Mouse (Mus musculus): ENCODE results near the gene Celf2. TPM values are rescaled to one million over a fixed set of nuclear protein-coding genes. Genes with fewer than 3 reads are reported as not detected.

Gene Celf2
- total and polyA plus RNA-seq, 2 experiments from 2014 or later = 185 to 205 TPM

DNA sequence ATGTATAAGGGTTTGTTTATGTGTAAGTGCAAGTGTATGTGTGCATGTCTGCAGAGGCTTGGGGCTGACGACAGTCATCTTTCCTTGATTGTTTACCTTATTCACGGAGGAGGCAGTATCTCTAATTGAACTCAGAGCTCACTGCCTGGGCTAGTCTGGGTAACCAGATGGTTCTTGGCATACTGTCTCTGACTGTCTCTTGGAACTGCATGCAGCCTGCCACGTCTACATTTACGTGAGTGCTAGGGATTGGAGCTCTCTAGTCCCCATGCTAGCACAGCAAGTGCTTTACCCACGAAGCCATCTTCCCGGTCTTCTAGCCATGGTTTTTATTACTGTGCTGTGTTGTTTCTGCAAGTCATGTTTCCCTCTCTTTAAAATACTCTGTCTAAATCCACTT is 855.6 kb downstream of the Celf2 start:
- Histone ChIP-seq H3K27me3 (ENCODE audit: insufficient read depth, low read length) (no peaks in the 10 kb centered on the region), H3K36me3 (ENCODE audit: insufficient read depth) (peaks cover 3% of the 10 kb centered on the region; the same call in 1 of the 2 replicates), H3K9me3 (ENCODE audit: low read length) (no peaks in the 10 kb centered on the region), H3K4me3 (ENCODE audit: low read depth, low read length) (no peak overlapping the region), H3K4me1 (ENCODE audit: insufficient read depth) (peaks cover 8% of the 10 kb centered on the region; the same call in 1 of the 2 replicates), H3K4me2 (ENCODE audit: low read depth) (no peak overlapping the region), H3K27ac (ENCODE audit: low read depth, low read length) (no peak overlapping the region), H3K9ac (no peak overlapping the region)
- TF ChIP-seq CTCF (IDR thresholded peaks at IDR 0.05; ENCODE audit: low read depth) = no peak
- DNase-seq = peak; percentile 61
- peak; percentile 78 for ATAC-seq
- 49% methylated on average over 6 of the region's 6 CpGs for WGBS

DNA sequence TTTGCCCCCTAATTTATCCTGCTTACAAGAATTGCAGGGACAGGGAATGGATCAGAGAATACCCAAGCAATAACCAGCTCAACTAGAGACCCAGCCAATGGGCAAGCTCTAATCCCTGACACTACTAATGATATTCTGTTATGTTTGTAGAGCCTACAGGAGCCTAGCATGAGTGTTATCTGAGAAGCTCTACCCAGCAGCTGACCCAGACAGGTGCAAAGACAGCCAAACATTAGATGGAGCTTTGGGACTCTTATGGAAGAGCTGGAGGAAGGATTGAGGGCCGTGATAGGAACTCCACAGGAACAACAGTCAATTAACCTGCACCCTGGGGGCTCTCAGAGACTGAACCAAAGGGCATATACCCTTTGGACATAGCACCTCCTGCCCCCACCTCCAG is 857.7 kb downstream of the Celf2 start:
- TF ChIP-seq CTCF (IDR thresholded peaks at IDR 0.05; ENCODE audit: low read depth) = no peak
- DNase-seq (no peak), ATAC-seq (no peak)
- Histone ChIP-seq H3K36me3 (ENCODE audit: insufficient read depth) (peaks cover 4% of the 10 kb centered on the region; the same call in 1 of the 2 replicates), H3K4me2 (ENCODE audit: low read depth) (no peak overlapping the region), H3K4me1 (ENCODE audit: insufficient read depth) (peaks cover 5% of the 10 kb centered on the region; the same call in 1 of the 2 replicates), H3K27ac (ENCODE audit: low read depth, low read length) (no peak overlapping the region), H3K9ac (no peak overlapping the region), H3K9me3 (ENCODE audit: low read length) (no peaks in the 10 kb centered on the region), H3K27me3 (ENCODE audit: insufficient read depth, low read length) (no peaks in the 10 kb centered on the region), H3K4me3 (ENCODE audit: low read depth, low read length) (no peak overlapping the region)
- WGBS = 68% methylated on average over 1 of the region's 1 CpGs

DNA sequence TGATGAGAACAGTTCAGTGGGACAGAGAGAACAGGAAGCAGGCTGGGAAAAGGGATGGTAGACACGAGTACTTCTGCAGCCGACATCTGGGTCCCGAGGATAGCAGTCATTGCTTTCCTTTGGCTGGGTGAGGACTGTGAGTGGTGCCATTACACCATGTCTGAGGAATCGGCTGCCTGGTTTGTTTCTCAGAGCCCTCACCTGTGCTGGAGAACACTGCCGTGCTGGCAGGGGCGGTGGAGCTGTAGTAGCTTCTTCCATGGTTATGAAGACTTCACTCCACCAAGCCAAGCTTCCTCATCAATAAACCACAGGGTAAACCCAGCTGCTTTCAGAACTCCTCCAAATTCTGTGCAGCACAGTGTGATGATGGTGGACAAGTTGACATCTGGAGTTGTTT is 860.5 kb downstream of the Celf2 start:
- WGBS = 79% methylated on average over 6 of the region's 6 CpGs
- DNase-seq = no peak
- no peak for TF ChIP-seq CTCF (IDR thresholded peaks at IDR 0.05; ENCODE audit: low read depth)

DNA sequence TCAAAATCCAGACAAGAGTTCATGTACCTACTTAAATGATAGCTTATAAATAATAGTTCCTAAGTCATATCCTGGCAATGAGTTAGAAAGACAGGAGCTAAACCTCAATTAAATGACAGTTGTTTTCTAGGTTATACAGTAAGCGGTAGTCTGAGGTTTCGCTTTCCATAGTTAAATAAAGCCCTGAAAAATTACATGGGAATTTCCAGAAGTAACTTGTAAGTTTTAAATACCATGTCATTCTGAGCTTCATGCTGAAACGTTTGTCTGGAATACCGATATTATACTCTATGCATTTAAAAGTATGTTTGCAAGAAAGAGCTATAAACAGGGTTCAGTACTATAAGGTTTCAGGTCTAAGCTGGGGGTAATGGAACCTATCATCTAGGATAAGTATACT is 862.3 kb downstream of the Celf2 start:
- H3K27ac ChIP-seq (ENCODE audit: low read depth, low read length) = no peak overlapping the region

More for the DNA sequence above, 860.5 kb downstream of the Celf2 start:
- no peak for ATAC-seq
- Histone ChIP-seq H3K4me2 (ENCODE audit: low read depth) (no peak overlapping the region), H3K9me3 (ENCODE audit: low read length) (no peaks in the 10 kb centered on the region), H3K4me3 (ENCODE audit: low read depth, low read length) (no peak overlapping the region), H3K9ac (no peak overlapping the region), H3K36me3 (ENCODE audit: insufficient read depth) (peaks cover 4% of the 10 kb centered on the region; the same call in 1 of the 2 replicates), H3K27me3 (ENCODE audit: insufficient read depth, low read length) (no peaks in the 10 kb centered on the region), H3K27ac (ENCODE audit: low read depth, low read length) (no peak overlapping the region), H3K4me1 (ENCODE audit: insufficient read depth) (peaks cover under 1% of the 10 kb centered on the region; the same call in 1 of the 2 replicates)

DNA sequence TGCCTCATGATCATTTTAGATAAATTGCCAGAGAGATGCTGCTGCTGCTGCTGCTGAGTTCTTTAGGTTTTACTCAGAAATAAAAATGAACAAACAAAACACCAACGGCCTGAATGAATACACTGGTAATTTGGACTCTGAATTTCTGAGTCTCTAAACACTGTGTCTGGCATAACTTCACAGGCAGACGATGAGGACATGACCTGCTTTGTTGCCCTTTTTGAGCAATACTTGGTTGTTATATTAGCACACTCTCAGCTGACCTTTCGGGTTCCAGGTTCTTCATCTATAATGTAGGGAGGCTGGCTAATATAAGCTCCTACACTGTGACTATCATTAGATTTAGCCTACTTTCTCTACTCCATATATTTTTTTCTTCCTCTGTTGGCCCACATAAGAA is 863.0 kb downstream of the Celf2 start:
- no peak overlapping the region for H3K27ac ChIP-seq (ENCODE audit: low read depth, low read length)
- H3K4me3 ChIP-seq (ENCODE audit: low read depth, low read length) = no peak overlapping the region
- no peak overlapping the region for H3K4me2 ChIP-seq (ENCODE audit: low read depth)
- DNase-seq (no peak), ATAC-seq (no peak)
- H3K4me1 ChIP-seq (ENCODE audit: insufficient read depth) = no peaks in the 10 kb centered on the region
- H3K9ac ChIP-seq = no peak overlapping the region
- peaks cover 4% of the 10 kb centered on the region; the same call in 1 of the 2 replicates for H3K36me3 ChIP-seq (ENCODE audit: insufficient read depth)
- no peaks in the 10 kb centered on the region for H3K9me3 ChIP-seq (ENCODE audit: low read length)
- no peaks in the 10 kb centered on the region for H3K27me3 ChIP-seq (ENCODE audit: insufficient read depth, low read length)
- TF ChIP-seq CTCF (IDR thresholded peaks at IDR 0.05; ENCODE audit: low read depth) = no peak
- WGBS = 55% methylated on average over 3 of the region's 3 CpGs

More for the DNA sequence above, 862.3 kb downstream of the Celf2 start:
- no peak for TF ChIP-seq CTCF (IDR thresholded peaks at IDR 0.05; ENCODE audit: low read depth)
- 89% methylated on average over 4 of the region's 4 CpGs for WGBS
- H3K9me3 ChIP-seq (ENCODE audit: low read length) = no peaks in the 10 kb centered on the region
- DNase-seq (no peak), ATAC-seq (no peak)
- no peaks in the 10 kb centered on the region for H3K4me1 ChIP-seq (ENCODE audit: insufficient read depth)
- no peak overlapping the region for H3K4me3 ChIP-seq (ENCODE audit: low read depth, low read length)
- peaks cover 4% of the 10 kb centered on the region; the same call in 1 of the 2 replicates for H3K36me3 ChIP-seq (ENCODE audit: insufficient read depth)
- H3K9ac ChIP-seq = no peak overlapping the region
- H3K4me2 ChIP-seq (ENCODE audit: low read depth) = no peak overlapping the region
- H3K27me3 ChIP-seq (ENCODE audit: insufficient read depth, low read length) = no peaks in the 10 kb centered on the region

DNA sequence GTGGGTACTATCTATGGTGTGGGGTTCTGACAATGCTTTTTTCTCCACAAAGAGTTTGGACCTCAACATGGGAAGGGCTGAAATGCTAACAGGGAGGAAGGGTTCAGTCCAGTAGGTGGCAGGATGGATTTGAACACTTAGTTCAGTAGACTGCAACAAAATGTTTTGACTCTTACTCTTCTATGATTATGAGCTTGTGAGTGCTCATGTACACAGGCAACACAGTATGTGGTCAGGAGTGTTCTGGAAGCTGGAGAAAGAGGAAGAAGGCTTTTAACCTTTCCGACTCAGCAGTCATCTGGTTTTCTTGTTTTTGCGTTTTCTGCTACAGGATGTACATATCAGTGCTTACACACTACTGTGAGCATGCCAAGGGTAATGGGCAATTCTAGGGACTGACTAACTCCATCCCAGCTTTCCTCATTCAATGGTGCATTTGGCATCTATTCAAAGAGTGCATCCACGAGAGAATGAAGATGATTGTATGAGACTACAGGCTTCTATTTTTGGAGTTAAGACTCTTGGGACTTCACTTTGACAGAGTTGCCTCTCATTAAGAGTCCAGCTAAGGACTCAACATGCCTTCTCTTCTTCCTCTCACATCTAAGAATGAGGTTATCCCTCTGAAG is 867.0 kb downstream of the Celf2 start:
- Histone ChIP-seq H3K36me3 (ENCODE audit: insufficient read depth) (no peaks in the 10 kb centered on the region), H3K27me3 (ENCODE audit: insufficient read depth, low read length) (no peaks in the 10 kb centered on the region), H3K4me2 (ENCODE audit: low read depth) (no peak overlapping the region), H3K27ac (ENCODE audit: low read depth, low read length) (no peak overlapping the region), H3K9me3 (ENCODE audit: low read length) (no peaks in the 10 kb centered on the region), H3K9ac (no peak overlapping the region), H3K4me1 (ENCODE audit: insufficient read depth) (no peaks in the 10 kb centered on the region; the same call in 1 of the 2 replicates), H3K4me3 (ENCODE audit: low read depth, low read length) (no peak overlapping the region)
- 51% methylated on average over 3 of the region's 3 CpGs for WGBS
- ATAC-seq = no peak
- no peak for DNase-seq
- 0 out of 2 replicates have a peak, but pooled peaks have one; percentile 17 for TF ChIP-seq CTCF (IDR thresholded peaks at IDR 0.05; ENCODE audit: low read depth)

DNA sequence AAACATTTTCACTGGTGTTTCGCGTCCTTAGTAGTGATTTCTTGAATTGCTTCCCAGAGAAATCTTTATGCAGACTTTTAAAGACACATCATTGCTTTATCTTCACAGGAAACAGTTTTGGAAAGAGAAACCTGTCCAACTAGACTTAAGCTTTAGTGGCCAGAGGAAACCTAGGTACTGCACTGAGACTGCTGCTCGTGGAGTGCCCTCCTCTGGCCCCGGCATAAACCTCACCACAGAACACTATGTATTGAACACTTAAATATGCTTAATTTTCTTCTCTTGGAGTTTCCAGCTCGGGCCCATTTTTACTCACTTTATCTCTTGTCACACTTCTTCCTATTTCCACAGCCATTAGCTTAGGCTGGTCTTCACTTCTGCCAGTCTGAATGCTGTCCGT is 870.0 kb downstream of the Celf2 start:
- H3K27me3 ChIP-seq (ENCODE audit: insufficient read depth, low read length) = no peaks in the 10 kb centered on the region
- DNase-seq = no peak
- no peak overlapping the region for H3K4me2 ChIP-seq (ENCODE audit: low read depth)
- H3K4me3 ChIP-seq (ENCODE audit: low read depth, low read length) = no peak overlapping the region
- whole genome bisulfite sequencing = 74% methylated on average over 6 of the region's 6 CpGs
- H3K9me3 ChIP-seq (ENCODE audit: low read length) = no peaks in the 10 kb centered on the region
- no peak for TF ChIP-seq CTCF (IDR thresholded peaks at IDR 0.05; ENCODE audit: low read depth)
- H3K36me3 ChIP-seq (ENCODE audit: insufficient read depth) = no peaks in the 10 kb centered on the region
- no peak for ATAC-seq
- no peaks in the 10 kb centered on the region; the same call in 1 of the 2 replicates for H3K4me1 ChIP-seq (ENCODE audit: insufficient read depth)
- no peak overlapping the region for H3K9ac ChIP-seq
- H3K27ac ChIP-seq (ENCODE audit: low read depth, low read length) = no peak overlapping the region
